Mouse (Mus musculus): ENCODE measurements at regions not wholly inside any gene's neighbourhood (a gene's known extent, or its start where the extent isn't known, plus 50 kb on each side); places are given as distances from the start of the nearest gene placed in this dataset.

DNA sequence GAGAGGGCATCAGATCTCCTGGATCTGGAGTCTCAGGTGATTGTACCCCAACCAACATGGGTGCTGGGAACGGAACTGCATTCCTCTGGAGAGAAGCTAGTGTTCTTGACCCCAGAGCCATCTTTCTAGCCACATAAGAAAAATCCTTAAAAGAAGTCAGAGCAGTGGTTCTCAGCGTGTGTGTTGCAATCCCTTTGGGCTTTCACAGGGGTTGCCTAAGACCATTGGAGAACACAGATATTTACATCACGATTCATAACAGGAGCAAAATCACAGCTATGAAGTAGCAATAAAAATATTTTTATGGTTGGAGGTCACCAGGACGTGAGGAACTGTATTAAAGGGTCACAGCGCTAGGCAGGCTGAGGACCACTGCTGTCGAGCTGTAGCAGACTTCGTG is 60.7 kb upstream of the Vangl1 start:
- no peaks in the 10 kb centered on the region for H3K9me3 ChIP-seq (ENCODE audit: control insufficient read depth, low read length)
- no peak for DNase-seq (ENCODE audit: low spot score)
- H3K4me1 ChIP-seq (replicated peaks; ENCODE audit: control insufficient read depth, insufficient read depth, low read length) = no peaks in the 10 kb centered on the region
- ATAC-seq (ENCODE audit: low FRiP score) = no peak
- H3K4me3 ChIP-seq (ENCODE audit: low read depth, low read length) = no peak overlapping the region
- no peak overlapping the region for H3K9ac ChIP-seq (ENCODE audit: low read depth, low read length)
- H3K27ac ChIP-seq (ENCODE audit: low read depth, low read length) = no peak overlapping the region
- no peak overlapping the region for H3K4me2 ChIP-seq (replicated peaks; ENCODE audit: low read depth, low read length)
- WGBS = 82% methylated on average over 7 of the region's 7 CpGs
- no peaks in the 10 kb centered on the region for H3K36me3 ChIP-seq (ENCODE audit: control insufficient read depth, insufficient read depth, low read length)
- no peaks in the 10 kb centered on the region for H3K27me3 ChIP-seq (ENCODE audit: control insufficient read depth, insufficient read depth, low read length)

DNA sequence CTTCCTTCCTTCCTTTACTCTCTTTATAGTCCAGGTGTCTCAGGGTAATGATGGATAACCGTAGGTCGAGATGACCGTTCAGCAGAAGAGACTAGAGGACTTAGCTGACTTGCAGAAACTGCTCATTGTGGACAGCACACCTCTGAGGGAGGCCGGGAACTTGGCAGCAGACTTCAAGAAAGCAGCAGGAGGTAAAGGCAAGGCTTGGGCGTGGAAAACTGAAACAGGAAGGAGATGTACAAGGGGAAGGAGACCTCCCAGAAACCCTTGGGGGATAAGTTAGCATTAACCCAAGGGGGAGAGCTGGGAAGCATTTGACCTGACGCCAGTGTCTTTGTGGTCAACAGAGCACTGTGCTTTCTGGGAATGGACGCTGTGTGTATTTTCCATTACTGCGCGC is 58.8 kb upstream of the Vangl1 start:
- Histone ChIP-seq H3K36me3 (ENCODE audit: control insufficient read depth, insufficient read depth, low read length) (no peaks in the 10 kb centered on the region), H3K4me1 (replicated peaks; ENCODE audit: control insufficient read depth, insufficient read depth, low read length) (no peaks in the 10 kb centered on the region), H3K4me3 (ENCODE audit: low read depth, low read length) (no peak overlapping the region), H3K9ac (ENCODE audit: low read depth, low read length) (no peak overlapping the region), H3K27ac (ENCODE audit: low read depth, low read length) (no peak overlapping the region), H3K4me2 (replicated peaks; ENCODE audit: low read depth, low read length) (no peak overlapping the region), H3K9me3 (ENCODE audit: control insufficient read depth, low read length) (no peaks in the 10 kb centered on the region), H3K27me3 (ENCODE audit: control insufficient read depth, insufficient read depth, low read length) (no peaks in the 10 kb centered on the region)
- WGBS = 72% methylated on average over 9 of the region's 9 CpGs
- DNase-seq (ENCODE audit: low spot score) (no peak), ATAC-seq (ENCODE audit: low FRiP score) (no peak)

DNA sequence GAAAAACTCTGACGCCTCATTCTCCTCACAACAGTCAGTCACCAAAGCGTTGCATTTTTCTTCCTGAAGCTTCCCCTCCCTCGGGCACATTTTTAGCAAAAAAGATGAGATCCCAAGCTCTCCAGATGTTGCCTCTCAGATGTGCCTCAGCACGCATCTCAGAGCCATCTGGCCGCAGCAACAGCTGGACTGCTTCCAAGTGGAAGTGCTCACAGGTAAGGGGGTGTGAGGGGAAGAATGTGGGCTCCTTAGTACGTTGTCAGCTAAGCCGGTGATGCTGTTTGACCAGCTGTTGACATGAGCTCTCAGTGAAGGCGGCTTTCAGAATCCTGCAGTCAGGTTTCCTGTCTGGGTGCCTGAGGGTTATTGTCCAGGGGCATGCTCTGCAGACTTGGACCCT is 58.2 kb upstream of the Vangl1 start:
- Histone ChIP-seq H3K27ac (ENCODE audit: low read depth, low read length) (no peak overlapping the region), H3K27me3 (ENCODE audit: control insufficient read depth, insufficient read depth, low read length) (no peaks in the 10 kb centered on the region), H3K4me1 (replicated peaks; ENCODE audit: control insufficient read depth, insufficient read depth, low read length) (no peaks in the 10 kb centered on the region), H3K9me3 (ENCODE audit: control insufficient read depth, low read length) (no peaks in the 10 kb centered on the region), H3K36me3 (ENCODE audit: control insufficient read depth, insufficient read depth, low read length) (no peaks in the 10 kb centered on the region), H3K9ac (ENCODE audit: low read depth, low read length) (no peak overlapping the region), H3K4me2 (replicated peaks; ENCODE audit: low read depth, low read length) (no peak overlapping the region), H3K4me3 (ENCODE audit: low read depth, low read length) (no peak overlapping the region)
- 64% methylated on average over 8 of the region's 8 CpGs for WGBS
- DNase-seq (ENCODE audit: low spot score) (no peak), ATAC-seq (ENCODE audit: low FRiP score) (no peak)

DNA sequence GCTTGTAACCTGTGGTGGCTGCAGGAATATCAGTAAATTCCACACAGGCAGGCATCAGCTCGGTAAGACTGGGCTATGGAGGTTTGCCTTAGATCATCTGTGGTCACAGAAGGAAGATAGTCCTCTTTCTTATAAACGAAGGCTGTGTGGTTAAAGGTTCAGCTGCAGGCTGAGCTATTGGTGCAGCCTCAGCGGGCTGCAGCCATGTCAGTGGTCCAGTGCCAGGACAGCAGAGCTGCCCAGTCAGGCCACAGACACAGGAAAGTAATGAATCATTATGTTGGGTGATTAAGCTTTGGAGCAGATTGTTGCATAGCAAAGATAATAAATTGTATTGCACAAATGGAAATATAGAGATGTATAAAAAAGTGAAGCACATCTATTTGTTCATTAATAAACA is 57.0 kb upstream of the Vangl1 start:
- Histone ChIP-seq H3K4me2 (replicated peaks; ENCODE audit: low read depth, low read length) (no peak overlapping the region), H3K36me3 (ENCODE audit: control insufficient read depth, insufficient read depth, low read length) (no peaks in the 10 kb centered on the region), H3K27ac (ENCODE audit: low read depth, low read length) (no peak overlapping the region), H3K9ac (ENCODE audit: low read depth, low read length) (no peak overlapping the region), H3K27me3 (ENCODE audit: control insufficient read depth, insufficient read depth, low read length) (no peaks in the 10 kb centered on the region), H3K9me3 (ENCODE audit: control insufficient read depth, low read length) (no peaks in the 10 kb centered on the region), H3K4me3 (ENCODE audit: low read depth, low read length) (no peak overlapping the region), H3K4me1 (replicated peaks; ENCODE audit: control insufficient read depth, insufficient read depth, low read length) (no peaks in the 10 kb centered on the region)
- no peak for ATAC-seq (ENCODE audit: low FRiP score)
- DNase-seq (ENCODE audit: low spot score) = no peak
- 89% methylated on average over 3 of the region's 3 CpGs for WGBS

All from hindbrain, embryonic 11.5 days (tissue).